Mouse (Mus musculus) thymus, postnatal 0 days (tissue): ENCODE data around the gene Ifnz. TPM values are rescaled to one million over a fixed set of nuclear protein-coding genes. Genes with fewer than 3 reads are reported as not detected.
"Not testable (repeated sequence)": the region's sequence is repeated elsewhere in the genome, so short reads cannot be mapped to it uniquely, and the experiment has no call there.

Experiments used
- DNase-seq: peaks from one replicate; pipeline ENCODE4 v3.0.0-alpha.2; 2015; ENCODE audit warnings: low spot score
- polyA plus RNA-seq: library from polyadenylated mRNA; unstranded; fragments of >200 nt; fragmentation: Nextera tagmentation; extraction: Ambion mirVana; gene quantifications from 2 replicates; pipeline ENCODE4 v1.2.1, GENCODE M21; 2015

Gene Ifnz
- 0.23 and 0.31 TPM in 2 replicates for polyA plus RNA-seq

DNA sequence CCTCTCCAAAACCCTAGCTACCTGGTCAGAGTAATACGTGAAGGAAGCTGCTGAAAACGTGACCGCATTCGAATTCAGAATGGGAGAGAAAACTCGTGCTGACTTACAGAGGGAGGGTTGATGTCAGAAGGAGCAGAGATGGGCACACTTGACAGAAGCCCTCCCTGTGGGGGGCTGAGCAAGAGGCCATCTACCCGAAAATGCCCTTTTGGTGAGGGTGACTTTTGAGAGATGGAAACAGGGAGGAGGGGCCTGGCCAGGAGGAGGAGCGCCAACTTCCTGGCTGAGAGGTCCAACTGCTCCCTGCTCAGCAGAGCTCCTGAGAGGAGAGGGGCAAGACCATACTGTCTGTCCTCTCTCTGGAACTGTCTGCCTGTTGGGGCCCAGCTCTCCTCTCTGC is at the start of gene Ifnz:
Gene Ifnz, plus strand, starts transcription at position 301 of the 400 bp plus-strand sequence.
- not testable (repeated sequence) for DNase-seq

DNA sequence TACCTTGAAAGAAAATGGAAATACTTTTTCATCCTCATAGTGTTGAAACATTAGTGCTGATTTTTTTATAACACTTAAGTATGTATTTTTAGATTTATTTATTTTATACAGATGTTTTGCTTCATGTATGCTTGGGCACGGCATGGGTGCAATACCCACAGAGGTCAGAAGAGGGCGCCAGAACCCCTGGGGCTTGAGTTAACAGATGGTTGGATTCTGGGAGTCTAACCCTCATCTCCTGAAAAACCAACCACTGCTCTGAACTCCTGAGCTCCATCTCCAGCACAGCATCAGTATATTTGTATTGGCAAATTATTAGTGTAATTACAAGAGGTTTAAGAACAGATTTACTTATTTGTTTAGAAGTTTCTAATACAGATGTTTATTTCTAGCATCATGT is 43.5 kb upstream of the Ifnz start:
- peak; percentile 75 for DNase-seq

DNA sequence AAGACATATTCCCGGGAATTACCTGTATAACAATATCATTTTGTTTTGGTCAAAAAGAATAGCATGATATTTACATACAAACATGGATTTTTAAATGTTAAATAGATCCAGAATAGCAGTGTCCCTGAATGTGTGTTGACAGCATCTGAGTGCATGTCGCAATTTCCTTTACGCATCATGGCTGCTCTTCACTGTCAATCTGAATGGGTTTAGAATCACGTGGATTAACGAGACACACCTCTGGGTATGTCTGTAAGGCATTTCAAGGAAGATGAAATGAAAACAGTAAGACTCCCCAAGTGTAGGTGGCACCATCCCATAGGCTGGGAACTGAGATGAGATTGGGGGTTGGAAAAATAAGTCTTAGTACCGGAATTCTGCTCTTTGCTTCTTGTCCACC is 42.9 kb upstream of the Ifnz start:
- no peak for DNase-seq

DNA sequence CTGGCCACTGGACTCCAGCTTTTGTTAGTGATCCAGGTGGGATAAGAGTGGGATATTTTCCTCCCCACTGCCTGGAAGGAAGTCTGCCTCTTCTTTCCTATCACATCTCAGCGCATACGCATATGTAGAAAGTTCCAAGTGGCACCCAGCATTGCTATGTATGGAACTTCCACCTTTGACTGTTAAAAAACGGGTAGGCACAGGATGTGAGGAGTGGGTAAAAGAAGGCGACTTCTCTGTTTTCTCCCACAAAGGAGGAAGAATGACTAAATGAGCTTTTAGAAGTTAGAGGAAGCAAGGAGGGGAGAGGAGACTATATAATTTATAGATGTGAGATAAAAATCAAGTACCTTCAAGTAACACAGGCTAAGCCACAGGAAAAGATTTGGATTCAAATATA is 40.5 kb upstream of the Ifnz start:
- DNase-seq: no peak

GRCm38 (mm10) chr4:88742771-88743371 is 39.1 kb upstream of the Ifnz start:
- DNase-seq: peak; percentile 33

GRCm38 (mm10) chr4:88744207-88744606 is 37.7 kb upstream of the Ifnz start:
- DNase-seq: no peak

DNA sequence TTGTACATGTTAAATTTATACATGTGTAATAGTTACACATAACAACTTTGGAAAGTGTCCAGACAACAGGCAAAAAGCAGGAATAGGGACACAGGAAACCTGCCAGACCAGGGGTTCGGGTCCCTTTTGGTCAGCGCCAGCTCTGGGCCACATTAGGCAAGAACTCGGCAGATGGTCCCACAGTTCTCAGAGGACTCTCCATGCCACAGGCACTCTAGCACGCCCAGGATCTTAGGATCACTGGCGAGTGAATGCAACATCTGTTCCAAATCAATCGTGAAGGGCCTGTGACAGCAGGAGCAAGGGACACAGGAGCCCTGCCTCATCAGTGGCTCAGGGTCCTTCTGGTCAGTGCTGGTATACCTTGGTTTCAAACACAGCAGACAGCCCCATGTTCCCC is 32.0 kb upstream of the Ifnz start:
- no peak for DNase-seq

GRCm38 (mm10) chr4:88754818-88755340 is 27.1 kb upstream of the Ifnz start, which contains the start of gene Gm13271:
Gene Gm13271, plus strand, starts transcription at chr4:88754868.
- not testable (repeated sequence) for DNase-seq

GRCm38 (mm10) chr4:88756581-88757513 is 25.1 kb upstream of the Ifnz start:
- DNase-seq: peak; percentile 35

GRCm38 (mm10) chr4:88757628-88758031 is 24.3 kb upstream of the Ifnz start:
- peak; percentile 83 for DNase-seq

- DNase-seq: not testable (repeated sequence)
Measured at GRCm38 (mm10) chr4:88758751-88759150, 23.2 kb upstream of the Ifnz start.

- not testable (repeated sequence) for DNase-seq
Measured at GRCm38 (mm10) chr4:88759610-88760268, 22.2 kb upstream of the Ifnz start, which contains the start of gene Gm13283. Gene Gm13283, plus strand, starts transcription at chr4:88760119.

DNA sequence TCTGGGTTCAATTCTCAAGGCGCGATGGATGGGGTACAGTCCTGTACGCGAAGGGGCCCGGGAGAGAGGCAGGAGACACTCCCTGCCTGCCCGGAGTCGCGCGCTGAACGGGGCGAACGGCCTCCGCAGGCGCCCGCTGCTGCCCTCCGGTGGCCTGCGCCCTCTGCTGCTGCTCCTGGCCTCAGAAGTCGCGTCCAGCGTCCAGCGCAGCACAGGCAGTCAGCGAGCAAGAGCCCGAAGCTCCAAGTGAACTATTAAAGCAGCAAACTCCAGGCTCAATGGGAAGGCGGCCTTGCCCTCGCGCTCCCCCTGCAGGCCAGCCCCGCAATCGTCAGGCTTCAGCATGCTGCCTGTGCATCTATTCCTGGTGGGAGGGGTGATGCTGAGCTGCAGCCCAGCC is 21.5 kb upstream of the Ifnz start:
- peak; percentile 30 for DNase-seq

- DNase-seq: not testable (repeated sequence)
Measured at GRCm38 (mm10) chr4:88761776-88762175, 20.2 kb upstream of the Ifnz start.

DNA sequence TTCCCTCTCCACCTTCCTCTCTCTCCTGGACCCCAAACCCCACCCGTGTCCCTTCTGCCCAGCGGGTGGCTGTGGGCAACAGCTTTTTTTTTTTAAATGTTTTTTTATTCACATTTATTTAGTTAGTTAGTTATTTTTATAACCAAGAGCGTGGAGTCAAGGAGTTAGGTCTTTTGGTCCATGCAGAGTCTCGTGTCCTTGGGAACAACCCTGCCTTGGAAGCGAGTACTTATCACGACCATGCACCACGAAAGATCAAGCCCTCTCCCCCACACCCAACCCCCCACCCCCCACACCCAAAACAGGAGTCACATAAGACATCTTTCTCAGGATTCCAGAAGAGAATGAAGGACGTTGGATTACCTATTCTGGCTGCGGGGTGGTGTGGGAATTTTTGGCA is 19.6 kb upstream of the Ifnz start:
- DNase-seq: not testable (repeated sequence)

- DNase-seq: peak; percentile 52
Measured at GRCm38 (mm10) chr4:88763384-88764018, 18.4 kb upstream of the Ifnz start.

- not testable (repeated sequence) for DNase-seq
Measured at GRCm38 (mm10) chr4:88773534-88773933, 8.4 kb upstream of the Ifnz start, which contains the start of gene Gm13290. Gene Gm13290, plus strand, starts transcription at chr4:88773834.

DNA sequence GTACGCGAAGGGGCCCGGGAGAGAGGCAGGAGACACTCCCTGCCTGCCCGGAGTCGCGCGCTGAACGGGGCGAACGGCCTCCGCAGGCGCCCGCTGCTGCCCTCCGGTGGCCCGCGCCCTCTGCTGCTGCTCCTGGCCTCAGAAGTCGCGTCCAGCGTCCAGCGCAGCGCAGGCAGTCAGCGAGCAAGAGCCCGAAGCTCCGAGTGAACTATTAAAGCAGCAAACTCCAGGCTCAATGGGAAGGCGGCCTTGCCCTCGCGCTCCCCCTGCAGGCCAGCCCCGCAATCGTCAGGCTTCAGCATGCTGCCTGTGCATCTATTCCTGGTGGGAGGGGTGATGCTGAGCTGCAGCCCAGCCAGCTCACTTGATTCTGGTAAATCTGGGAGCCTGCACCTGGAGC is 5.3 kb upstream of the Ifnz start, which contains the start of gene Gm13289:
Gene Gm13289, plus strand, starts transcription at position 301 of the 400 bp plus-strand sequence.
- not testable (repeated sequence) for DNase-seq

GRCm38 (mm10) chr4:88779550-88779949 is 2.4 kb upstream of the Ifnz start, which contains the start of gene Gm13272:
Gene Gm13272, plus strand, starts transcription at chr4:88779850.
- not testable (repeated sequence) for DNase-seq

DNA sequence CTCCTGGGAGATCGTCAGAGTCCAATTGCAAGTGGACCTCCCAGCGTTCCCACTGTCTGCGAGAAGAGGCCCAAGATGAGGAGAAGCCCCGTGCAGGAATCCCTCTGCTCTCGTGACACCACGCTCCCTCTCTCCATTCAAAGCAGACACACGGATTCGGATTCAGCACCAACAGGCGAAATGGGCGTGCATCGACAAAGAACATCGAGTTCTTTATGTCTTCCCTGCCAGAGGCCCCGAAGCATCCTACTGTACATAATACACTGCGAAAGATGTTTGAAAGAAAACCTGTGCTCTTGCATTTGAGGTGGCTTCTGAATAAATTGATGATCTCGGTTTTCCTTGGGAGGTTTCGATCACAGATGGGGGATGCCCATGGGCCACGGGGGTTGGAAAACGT is 1.6 kb upstream of the Ifnz start:
- not testable (repeated sequence) for DNase-seq

- DNase-seq: not testable (repeated sequence)
Measured at GRCm38 (mm10) chr4:88782335-88782734, 404 bp downstream of the Ifnz start.
